Comparison of ENCODE assay signal across 8 mouse cellular contexts in genomic region chr6:86403728-86404099, GRCm38 (mm10). TPM values are rescaled to one million over a fixed set of nuclear protein-coding genes. Genes with fewer than 3 reads are reported as not detected.
DNase-seq lines count a peak whose midpoint lies in the region; ATAC-seq and TF ChIP-seq lines count a peak whose summit lies in the region.

No protein-coding gene starts in this region.

- H3K27me3 ChIP-seq in embryonic facial prominence, embryonic 11.5 days (ENCODE audit: control insufficient read depth, insufficient read depth, low read length), result no peaks in the 10 kb centered on the region
- H3K27me3 ChIP-seq in heart, embryonic 12.5 days (replicated peaks), result no peaks in the 10 kb centered on the region
- no peaks in the 10 kb centered on the region for H3K27me3 ChIP-seq in kidney, postnatal 0 days (ENCODE audit: insufficient read depth, low read length)
- H3K27me3 ChIP-seq in liver, embryonic 11.5 days (replicated peaks; ENCODE audit: control insufficient read depth, insufficient read depth, low read length), result no peaks in the 10 kb centered on the region
- no peaks in the 10 kb centered on the region for H3K27me3 ChIP-seq in myocyte (ENCODE audit: control insufficient read depth, insufficient read depth, insufficient read length)

- no peaks in the 10 kb centered on the region for H3K4me1 ChIP-seq in embryonic facial prominence, embryonic 11.5 days (ENCODE audit: control insufficient read depth, insufficient read depth, low read length)
- H3K4me1 ChIP-seq in heart, embryonic 12.5 days (replicated peaks), result peaks cover 14% of the 10 kb centered on the region
- peaks cover 5% of the 10 kb centered on the region; the same call in 1 of the 2 replicates for H3K4me1 ChIP-seq in kidney, postnatal 0 days (replicated peaks; ENCODE audit: insufficient read depth, low read length)
- peaks cover 6% of the 10 kb centered on the region; the same call in 1 of the 2 replicates for H3K4me1 ChIP-seq in liver, embryonic 11.5 days (replicated peaks; ENCODE audit: control insufficient read depth, insufficient read depth, low read length)

- no peak for TF ChIP-seq POLR2A in myocyte (IDR thresholded peaks at IDR 0.05; ENCODE audit: insufficient read length, low read depth)

- WGBS in embryonic facial prominence, embryonic 11.5 days, result under 1% methylated on average over 15 of the region's 15 CpGs
- under 1% methylated on average over 15 of the region's 15 CpGs for WGBS in heart, embryonic 12.5 days
- WGBS in kidney, postnatal 0 days, result 0% methylated on average over 15 of the region's 15 CpGs
- WGBS in liver, embryonic 11.5 days, result under 1% methylated on average over 15 of the region's 15 CpGs

- peak overlapping the region; percentile 61 for H3K4me3 ChIP-seq in embryonic facial prominence, embryonic 11.5 days (ENCODE audit: low read depth, low read length)
- peak overlapping the region; percentile 79 for H3K4me3 ChIP-seq in heart, embryonic 12.5 days
- H3K4me3 ChIP-seq in kidney, postnatal 0 days (replicated peaks; ENCODE audit: low read depth, low read length), result peak overlapping the region; percentile 84
- H3K4me3 ChIP-seq in liver, embryonic 11.5 days (ENCODE audit: low read depth, low read length), result peak overlapping the region; percentile 94
- peak overlapping the region; percentile 90 for H3K4me3 ChIP-seq in myocyte

- H3K79me2 ChIP-seq in myocyte (ENCODE audit: control insufficient read depth, insufficient read depth), result peaks cover 43% of the 10 kb centered on the region

- TF ChIP-seq CTCF in kidney, postnatal 0 days (IDR thresholded peaks at IDR 0.05; ENCODE audit: low read depth), result no peak

- no peaks in the 10 kb centered on the region for H3K9me3 ChIP-seq in embryonic facial prominence, embryonic 11.5 days (replicated peaks; ENCODE audit: control insufficient read depth, low read length)
- no peaks in the 10 kb centered on the region for H3K9me3 ChIP-seq in heart, embryonic 12.5 days (replicated peaks)
- H3K9me3 ChIP-seq in kidney, postnatal 0 days (replicated peaks; ENCODE audit: low read length), result no peaks in the 10 kb centered on the region
- no peaks in the 10 kb centered on the region for H3K9me3 ChIP-seq in liver, embryonic 11.5 days (ENCODE audit: control insufficient read depth, low read length)

- H3ac ChIP-seq in myocyte (ENCODE audit: control insufficient read depth, insufficient read length), result peak overlapping the region; percentile 93

- no peaks in the 10 kb centered on the region for H3K36me3 ChIP-seq in embryonic facial prominence, embryonic 11.5 days (replicated peaks; ENCODE audit: control insufficient read depth, insufficient read depth, low read depth, low read length)
- peaks cover 12% of the 10 kb centered on the region for H3K36me3 ChIP-seq in heart, embryonic 12.5 days
- H3K36me3 ChIP-seq in kidney, postnatal 0 days (ENCODE audit: insufficient read depth, low read length), result no peaks in the 10 kb centered on the region
- peaks cover under 1% of the 10 kb centered on the region; the same call in 1 of the 2 replicates for H3K36me3 ChIP-seq in liver, embryonic 11.5 days (ENCODE audit: control insufficient read depth, insufficient read depth, low read length)
- peaks cover 5% of the 10 kb centered on the region for H3K36me3 ChIP-seq in myocyte (ENCODE audit: control insufficient read depth, insufficient read depth)

- H3K4me2 ChIP-seq in embryonic facial prominence, embryonic 11.5 days (ENCODE audit: low read depth, low read length), result no peak overlapping the region
- H3K4me2 ChIP-seq in heart, embryonic 12.5 days, result peak overlapping the region; percentile 69
- peak overlapping the region; percentile 49 for H3K4me2 ChIP-seq in kidney, postnatal 0 days (ENCODE audit: low read length)
- H3K4me2 ChIP-seq in liver, embryonic 11.5 days, result peak overlapping the region; percentile 72
- H3K4me2 ChIP-seq in myocyte (ENCODE audit: low read depth), result peak overlapping the region; percentile 77

- DNase-seq in B cell, adult 2 months, result peak; percentile 88 to 89
- DNase-seq in adrenal gland, postnatal 14 days, result peak; percentile 88
- DNase-seq in embryonic facial prominence, embryonic 11.5 days (ENCODE audit: low spot score), result peak; percentile 91
- DNase-seq in kidney, postnatal 0 days (ENCODE audit: low spot score), result peak; percentile 82
- DNase-seq in liver, embryonic 11.5 days (ENCODE audit: low spot score), result peak; percentile 87
- peak; percentile 67 for DNase-seq in telencephalon, adult 2 months (ENCODE audit: low read depth, low spot score)

- no peak overlapping the region for H3K27ac ChIP-seq in embryonic facial prominence, embryonic 11.5 days (replicated peaks; ENCODE audit: low read depth, low read length)
- H3K27ac ChIP-seq in heart, embryonic 12.5 days (ENCODE audit: poor library complexity, severe bottlenecking), result peak overlapping the region; percentile 98
- H3K27ac ChIP-seq in kidney, postnatal 0 days, result peak overlapping the region; percentile 100
- peak overlapping the region; percentile 98; the same call in 1 of the 2 replicates for H3K27ac ChIP-seq in liver, embryonic 11.5 days (ENCODE audit: low read depth, low read length)

- ATAC-seq in embryonic facial prominence, embryonic 11.5 days (replicated peaks; ENCODE audit: insufficient number of reproducible peaks, low FRiP score, low TSS enrichment, low read depth), result peak; percentile 38; the same call in 1 of the 2 replicates
- peak; percentile 75 for ATAC-seq in heart, embryonic 12.5 days (ENCODE audit: insufficient number of reproducible peaks, low FRiP score)
- ATAC-seq in kidney, postnatal 0 days (replicated peaks; ENCODE audit: low FRiP score, low read depth), result peak; percentile 70
- peak; percentile 72 for ATAC-seq in liver, embryonic 11.5 days (replicated peaks; ENCODE audit: low FRiP score)

- H3K9ac ChIP-seq in embryonic facial prominence, embryonic 11.5 days (replicated peaks; ENCODE audit: low read length), result no peak overlapping the region; the same call in 1 of the 2 replicates
- H3K9ac ChIP-seq in heart, embryonic 12.5 days, result no peak overlapping the region
- peak overlapping the region; percentile 97 for H3K9ac ChIP-seq in kidney, postnatal 0 days (ENCODE audit: low read depth, low read length)
- H3K9ac ChIP-seq in liver, embryonic 11.5 days (ENCODE audit: low read depth, low read length), result peak overlapping the region; percentile 98

TF ChIP-seq in myocyte, 11 proteins besides CTCF, POLR2A, EP300 and RAD21:
- TF ChIP-seq USF1 (IDR thresholded peaks at IDR 0.05; ENCODE audit: low read depth) (no peak), CEBPB (IDR thresholded peaks at IDR 0.05; ENCODE audit: insufficient read depth, poor library complexity, severe bottlenecking) (peak; percentile 21; the same call in 1 of the 2 replicates)
TF ChIP-seq in myocyte: peak in this region for 1.

RNA-seq across cellular contexts. Expression of gene Tia1, which starts 0.3 kb away (rescaled TPM):
- total RNA-seq in adrenal gland, postnatal 14 days (2021), result 48.8 and 69.5 TPM in 2 replicates
- 228 and 232 TPM in 2 replicates for polyA plus RNA-seq in embryonic facial prominence, embryonic 11.5 days (2014; fragmentation: Nextera tagmentation; extraction: Ambion mirVana)
- polyA plus RNA-seq in heart, embryonic 12.5 days (2016; fragmentation: Nextera tagmentation; extraction: Ambion mirVana), result 140 and 158 TPM in 2 replicates
- polyA plus RNA-seq in kidney, postnatal 0 days (2015; fragmentation: Nextera tagmentation; extraction: Ambion mirVana), result 119 and 122 TPM in 2 replicates
- polyA plus RNA-seq in liver, embryonic 11.5 days (2014; fragmentation: Nextera tagmentation; extraction: Ambion mirVana), result 93.5 and 95.5 TPM in 2 replicates
- polyA plus RNA-seq in myocyte (2012; fragmentation: generic; extraction: Trizol), result 12.8 TPM

RNA-seq across cellular contexts. Expression of gene Pcyox1, which starts 6.8 kb away (rescaled TPM):
- 145 and 151 TPM in 2 replicates for total RNA-seq in adrenal gland, postnatal 14 days (2021)
- polyA plus RNA-seq in embryonic facial prominence, embryonic 11.5 days (2014; fragmentation: Nextera tagmentation; extraction: Ambion mirVana), result 73.6 and 78.3 TPM in 2 replicates
- 59.4 and 64.7 TPM in 2 replicates for polyA plus RNA-seq in heart, embryonic 12.5 days (2016; fragmentation: Nextera tagmentation; extraction: Ambion mirVana)
- 110 and 111 TPM in 2 replicates for polyA plus RNA-seq in kidney, postnatal 0 days (2015; fragmentation: Nextera tagmentation; extraction: Ambion mirVana)
- 57.7 and 66.8 TPM in 2 replicates for polyA plus RNA-seq in liver, embryonic 11.5 days (2014; fragmentation: Nextera tagmentation; extraction: Ambion mirVana)
- polyA plus RNA-seq in myocyte (2012; fragmentation: generic; extraction: Trizol), result 25.1 TPM

RNA-seq across cellular contexts. Expression of gene Gm44790, which starts 22.7 kb away (rescaled TPM):
- 0.78 TPM in 1 of 2 replicates, not detected in the other for total RNA-seq in adrenal gland, postnatal 14 days (2021)
- polyA plus RNA-seq in embryonic facial prominence, embryonic 11.5 days (2014; fragmentation: Nextera tagmentation; extraction: Ambion mirVana), result not detected in 2 replicates
- polyA plus RNA-seq in heart, embryonic 12.5 days (2016; fragmentation: Nextera tagmentation; extraction: Ambion mirVana), result 0.45 TPM in 1 of 2 replicates, not detected in the other
- polyA plus RNA-seq in kidney, postnatal 0 days (2015; fragmentation: Nextera tagmentation; extraction: Ambion mirVana), result not detected in 2 replicates
- 0.47 TPM in 1 of 2 replicates, not detected in the other for polyA plus RNA-seq in liver, embryonic 11.5 days (2014; fragmentation: Nextera tagmentation; extraction: Ambion mirVana)
- not detected for polyA plus RNA-seq in myocyte (2012; fragmentation: generic; extraction: Trizol)

RNA-seq across cellular contexts. Expression of gene Snrpg, which starts 32.6 kb away (rescaled TPM):
- total RNA-seq in adrenal gland, postnatal 14 days (2021), result 248 and 268 TPM in 2 replicates
- polyA plus RNA-seq in embryonic facial prominence, embryonic 11.5 days (2014; fragmentation: Nextera tagmentation; extraction: Ambion mirVana), result 760 and 783 TPM in 2 replicates
- polyA plus RNA-seq in heart, embryonic 12.5 days (2016; fragmentation: Nextera tagmentation; extraction: Ambion mirVana), result 314 and 325 TPM in 2 replicates
- 490 and 543 TPM in 2 replicates for polyA plus RNA-seq in kidney, postnatal 0 days (2015; fragmentation: Nextera tagmentation; extraction: Ambion mirVana)
- 741 and 785 TPM in 2 replicates for polyA plus RNA-seq in liver, embryonic 11.5 days (2014; fragmentation: Nextera tagmentation; extraction: Ambion mirVana)
- 188 TPM for polyA plus RNA-seq in myocyte (2012; fragmentation: generic; extraction: Trizol)

RNA-seq across cellular contexts. Expression of gene C87436, which starts 34.5 kb away (rescaled TPM):
- 15.6 and 16.4 TPM in 2 replicates for total RNA-seq in adrenal gland, postnatal 14 days (2021)
- polyA plus RNA-seq in embryonic facial prominence, embryonic 11.5 days (2014; fragmentation: Nextera tagmentation; extraction: Ambion mirVana), result 23.8 and 25.1 TPM in 2 replicates
- 16.2 and 18.0 TPM in 2 replicates for polyA plus RNA-seq in heart, embryonic 12.5 days (2016; fragmentation: Nextera tagmentation; extraction: Ambion mirVana)
- polyA plus RNA-seq in kidney, postnatal 0 days (2015; fragmentation: Nextera tagmentation; extraction: Ambion mirVana), result 22.5 and 23.1 TPM in 2 replicates
- 24.8 and 25.9 TPM in 2 replicates for polyA plus RNA-seq in liver, embryonic 11.5 days (2014; fragmentation: Nextera tagmentation; extraction: Ambion mirVana)
- polyA plus RNA-seq in myocyte (2012; fragmentation: generic; extraction: Trizol), result 6.9 TPM

Comparison
In these comparisons a context has a peak if more than half of its experiments do, and no peak if none do; other contexts are left out.
1. H3K9ac ChIP-seq: peak in kidney, postnatal 0 days (single experiment) and liver, embryonic 11.5 days (single experiment); none in embryonic facial prominence, embryonic 11.5 days (single experiment) and heart, embryonic 12.5 days (single experiment).
2. Peak in every context shown above with its lines, with median percentiles within 50 percentile points of each other: DNase-seq, ATAC-seq and H3K4me3 ChIP-seq.